Mouse (Mus musculus) limb, embryonic 15.5 days (tissue): ENCODE measurements around the gene Efhd2. TPM values are rescaled to one million over a fixed set of nuclear protein-coding genes. Genes with fewer than 3 reads are reported as not detected.

Source experiments
- ATAC-seq: fragments of 200-750 bp; cut with Nextera tagmentation; 2 replicates; pipeline ENCODE4 v1.8.0; 2017; ENCODE audit warnings: low read depth, moderate TSS enrichment; ENCODE audit not compliant: insufficient number of reproducible peaks, low FRiP score, low TSS enrichment
- H3K27ac ChIP-seq: fragments of 300-500 bp; sonication (generic); 2 replicates; pipeline ENCODE4 v1.5.1; 2015; ENCODE audit warnings: moderate library complexity, mild to moderate bottlenecking, inconsistent platforms
- H3K27me3 ChIP-seq: fragments of 300-500 bp; sonication (generic); 2 replicates; pipeline ENCODE4 v1.6.1; 2015; ENCODE audit warnings: inconsistent platforms
- H3K36me3 ChIP-seq: fragments of 300-500 bp; sonication (generic); 2 replicates; pipeline ENCODE4 v1.6.1; 2015; ENCODE audit warnings: inconsistent platforms
- H3K4me1 ChIP-seq: fragments of 300-500 bp; sonication (generic); 2 replicates; pipeline ENCODE4 v1.6.1; 2015; ENCODE audit warnings: inconsistent platforms
- H3K4me2 ChIP-seq: fragments of 300-500 bp; sonication (generic); 2 replicates; pipeline ENCODE4 v1.6.1; 2015; ENCODE audit warnings: mild to moderate bottlenecking, inconsistent platforms
- H3K4me3 ChIP-seq: fragments of 300-500 bp; sonication (generic); 2 replicates; pipeline ENCODE4 v1.5.1; 2015; ENCODE audit warnings: mild to moderate bottlenecking, inconsistent platforms
- H3K9ac ChIP-seq: fragments of 300-500 bp; sonication (generic); 2 replicates; pipeline ENCODE4 v1.6.1; 2015; ENCODE audit warnings: inconsistent platforms
- H3K9me3 ChIP-seq: fragments of 300-500 bp; sonication (generic); 2 replicates; pipeline ENCODE4 v1.6.1; 2016; ENCODE audit warnings: inconsistent platforms
- WGBS: fragments of 180-500 bp; shearing (Covaris S2); methylation state at CpG from one replicate; pipeline ENCODE4 v1.1.7; 2015; 5-methylcytosine and 5-hydroxymethylcytosine counted together
- polyA plus RNA-seq: library from polyadenylated mRNA; unstranded; fragments of >200 nt; fragmentation: Nextera tagmentation; extraction: Ambion mirVana; gene quantifications from 2 replicates; pipeline ENCODE4 v1.2.1, GENCODE M21; 2015

Gene Efhd2
- 76.0 and 86.0 TPM in 2 replicates for polyA plus RNA-seq

- Histone ChIP-seq H3K9ac (peak within 1 kb of the TSS; percentile 65), H3K27ac (no peak within 1 kb of the TSS), H3K27me3 (peaks cover 12% of the 10 kb centered on the region), H3K4me2 (peak within 1 kb of the TSS; percentile 83), H3K4me1 (peaks cover 44% of the 10 kb centered on the region), H3K4me3 (peak within 1 kb of the TSS; percentile 70), H3K36me3 (no peaks in the 10 kb centered on the region), H3K9me3 (no peaks in the 10 kb centered on the region)
- ATAC-seq: peak; percentile 84
- WGBS: under 1% methylated on average over 69 of the region's 73 CpGs
These were observed at the start of gene Efhd2 for GRCm38 (mm10) chr4:141874601-141875460. Efhd2 (minus strand) TSS chr4:141874920.

DNA sequence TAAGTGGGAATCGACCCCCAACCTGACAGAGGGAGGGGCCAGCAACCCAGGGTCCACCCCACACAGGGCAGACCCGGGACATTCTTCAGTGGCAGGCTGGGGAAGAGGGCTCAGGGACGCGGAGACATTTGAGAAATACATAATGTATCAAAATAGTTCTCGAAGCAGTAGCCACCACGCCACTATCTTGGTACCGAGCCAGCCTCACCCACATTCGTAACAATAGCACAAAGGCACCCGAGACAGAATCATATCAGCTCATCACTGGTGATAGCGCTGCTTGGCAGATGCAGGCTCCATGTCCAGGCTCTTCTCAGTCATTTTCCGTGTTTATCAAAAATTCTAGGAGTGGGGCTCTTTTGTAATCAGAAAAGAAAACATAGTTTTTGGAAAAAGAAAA is 49.2 kb upstream of the Efhd2 start:
- WGBS: 88% methylated on average over 11 of the region's 11 CpGs
- Histone ChIP-seq H3K4me1 (peaks cover 1% of the 10 kb centered on the region), H3K9me3 (no peaks in the 10 kb centered on the region), H3K9ac (no peak overlapping the region), H3K27me3 (no peaks in the 10 kb centered on the region), H3K4me2 (no peak overlapping the region), H3K27ac (no peak overlapping the region), H3K36me3 (no peaks in the 10 kb centered on the region), H3K4me3 (no peak overlapping the region)
- ATAC-seq: no peak

- Histone ChIP-seq H3K4me3 (no peak overlapping the region), H3K9me3 (no peaks in the 10 kb centered on the region), H3K4me2 (no peak overlapping the region), H3K36me3 (no peaks in the 10 kb centered on the region), H3K4me1 (0 out of 2 replicates have a peak, but pooled peaks cover 7% of the 10 kb centered on the region), H3K27ac (no peak overlapping the region), H3K9ac (no peak overlapping the region), H3K27me3 (no peaks in the 10 kb centered on the region)
- WGBS: 73% methylated on average over 10 of the region's 10 CpGs
- ATAC-seq: no peak
These were observed 45.7 kb upstream of the Efhd2 start for GRCm38 (mm10) chr4:141920391-141920790.

DNA sequence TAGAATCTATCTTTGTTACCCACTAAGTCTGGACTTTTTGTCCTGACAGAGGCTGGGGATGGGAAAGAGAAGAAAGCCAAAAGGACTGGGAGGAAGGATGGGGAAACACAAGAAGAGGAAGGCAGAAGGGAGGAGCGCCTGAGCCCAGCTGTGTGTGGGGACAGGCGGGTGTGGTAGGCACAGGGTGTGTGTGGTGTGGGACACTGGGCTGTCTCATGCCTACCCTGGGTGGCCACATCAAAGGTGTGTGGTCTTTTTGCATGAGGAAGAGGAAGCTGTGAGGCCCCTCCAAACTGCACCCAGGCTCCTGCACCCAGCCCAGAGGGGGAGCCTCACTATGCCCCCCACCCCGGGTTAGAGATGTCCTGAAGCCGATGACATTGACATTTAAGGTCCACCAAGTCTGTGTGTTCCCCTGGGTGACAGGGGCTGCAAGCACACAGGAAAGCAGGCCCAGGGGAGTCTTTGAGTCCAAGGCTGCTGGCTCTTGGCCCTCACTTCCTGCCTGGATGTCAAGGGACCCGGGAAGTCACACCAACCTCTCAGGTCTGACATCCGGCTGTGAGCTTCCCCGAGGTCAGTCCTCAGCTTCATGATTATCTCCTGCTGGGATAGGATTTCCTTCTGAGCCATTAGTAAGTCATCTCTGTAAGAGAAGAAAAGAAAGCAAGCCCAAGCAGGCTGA is 43.2 kb upstream of the Efhd2 start:
- no peak overlapping the region for H3K9ac ChIP-seq
- no peak for ATAC-seq
- H3K27me3 ChIP-seq: no peaks in the 10 kb centered on the region
- H3K4me2 ChIP-seq: no peak overlapping the region
- H3K4me1 ChIP-seq: peaks cover 11% of the 10 kb centered on the region; the same call in 1 of the 2 replicates
- no peaks in the 10 kb centered on the region for H3K9me3 ChIP-seq
- no peak overlapping the region for H3K27ac ChIP-seq
- 54% methylated on average over 7 of the region's 7 CpGs for WGBS
- H3K36me3 ChIP-seq: no peaks in the 10 kb centered on the region
- H3K4me3 ChIP-seq: no peak overlapping the region

DNA sequence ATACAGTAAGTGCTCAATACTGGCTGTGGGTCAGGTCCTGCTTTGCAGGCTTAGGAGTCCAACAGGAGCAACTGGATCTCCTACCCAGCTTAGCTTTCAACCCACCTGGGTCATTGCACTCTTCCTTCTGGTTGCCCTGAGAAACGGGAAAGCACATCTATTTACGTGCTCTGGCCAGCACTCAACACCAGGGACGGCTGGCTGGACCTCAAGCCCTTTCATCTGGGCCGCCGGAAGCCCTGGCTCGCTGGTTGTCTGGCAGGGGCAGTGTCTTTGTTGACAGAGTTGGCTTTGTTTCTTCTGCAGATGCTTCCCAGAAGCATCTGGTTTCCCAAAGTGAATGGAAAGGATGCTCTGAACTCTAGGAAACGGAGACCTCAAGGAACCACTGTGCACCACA is 39.3 kb upstream of the Efhd2 start:
- no peak for ATAC-seq
- Histone ChIP-seq H3K9ac (no peak overlapping the region), H3K4me1 (peaks cover 11% of the 10 kb centered on the region; the same call in 1 of the 2 replicates), H3K9me3 (no peaks in the 10 kb centered on the region), H3K27me3 (no peaks in the 10 kb centered on the region), H3K36me3 (no peaks in the 10 kb centered on the region), H3K4me2 (no peak overlapping the region), H3K4me3 (no peak overlapping the region), H3K27ac (no peak overlapping the region)
- 30% methylated on average over 7 of the region's 7 CpGs for WGBS

- Histone ChIP-seq H3K4me1 (peaks cover 11% of the 10 kb centered on the region; the same call in 1 of the 2 replicates), H3K9ac (no peak overlapping the region), H3K27ac (no peak overlapping the region), H3K4me3 (no peak overlapping the region), H3K36me3 (no peaks in the 10 kb centered on the region), H3K9me3 (no peaks in the 10 kb centered on the region), H3K27me3 (no peaks in the 10 kb centered on the region), H3K4me2 (no peak overlapping the region)
- 70% methylated on average over 13 of the region's 13 CpGs for WGBS
- no peak for ATAC-seq
These were observed 38.7 kb upstream of the Efhd2 start for GRCm38 (mm10) chr4:141913201-141913993.

DNA sequence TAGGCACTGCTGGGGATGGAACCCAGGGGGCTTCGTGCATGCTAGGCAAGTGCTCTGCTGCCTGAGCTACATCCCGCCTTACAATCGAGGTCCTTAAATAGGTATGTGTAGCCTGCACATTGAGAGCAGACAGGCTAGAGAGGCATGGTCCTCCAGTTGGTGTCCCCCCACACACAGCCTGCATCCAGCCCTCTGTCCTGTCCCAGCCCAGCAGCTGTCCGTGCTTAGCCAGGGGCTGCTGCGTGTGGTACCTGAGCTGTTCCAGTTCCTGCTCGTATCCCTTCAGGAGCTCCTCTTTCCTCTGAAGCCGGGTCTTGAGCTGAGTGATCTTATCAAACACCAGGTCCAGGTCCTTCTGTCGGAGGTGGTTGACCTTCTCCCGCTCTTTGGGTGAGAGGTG is 30.0 kb upstream of the Efhd2 start:
- Histone ChIP-seq H3K27ac (no peak overlapping the region), H3K27me3 (no peaks in the 10 kb centered on the region), H3K9me3 (no peaks in the 10 kb centered on the region), H3K9ac (no peak overlapping the region), H3K4me1 (peaks cover 21% of the 10 kb centered on the region), H3K4me3 (no peak overlapping the region), H3K36me3 (no peaks in the 10 kb centered on the region), H3K4me2 (no peak overlapping the region)
- WGBS: 75% methylated on average over 9 of the region's 9 CpGs
- ATAC-seq: no peak

- Histone ChIP-seq H3K4me1 (peaks cover 30% of the 10 kb centered on the region), H3K27me3 (no peaks in the 10 kb centered on the region), H3K9ac (no peak overlapping the region), H3K4me2 (no peak overlapping the region), H3K9me3 (no peaks in the 10 kb centered on the region), H3K4me3 (no peak overlapping the region), H3K36me3 (no peaks in the 10 kb centered on the region), H3K27ac (no peak overlapping the region)
- ATAC-seq: no peak
- WGBS: 80% methylated on average over 8 of the region's 8 CpGs
These were observed 27.7 kb upstream of the Efhd2 start for GRCm38 (mm10) chr4:141902479-141902858.

DNA sequence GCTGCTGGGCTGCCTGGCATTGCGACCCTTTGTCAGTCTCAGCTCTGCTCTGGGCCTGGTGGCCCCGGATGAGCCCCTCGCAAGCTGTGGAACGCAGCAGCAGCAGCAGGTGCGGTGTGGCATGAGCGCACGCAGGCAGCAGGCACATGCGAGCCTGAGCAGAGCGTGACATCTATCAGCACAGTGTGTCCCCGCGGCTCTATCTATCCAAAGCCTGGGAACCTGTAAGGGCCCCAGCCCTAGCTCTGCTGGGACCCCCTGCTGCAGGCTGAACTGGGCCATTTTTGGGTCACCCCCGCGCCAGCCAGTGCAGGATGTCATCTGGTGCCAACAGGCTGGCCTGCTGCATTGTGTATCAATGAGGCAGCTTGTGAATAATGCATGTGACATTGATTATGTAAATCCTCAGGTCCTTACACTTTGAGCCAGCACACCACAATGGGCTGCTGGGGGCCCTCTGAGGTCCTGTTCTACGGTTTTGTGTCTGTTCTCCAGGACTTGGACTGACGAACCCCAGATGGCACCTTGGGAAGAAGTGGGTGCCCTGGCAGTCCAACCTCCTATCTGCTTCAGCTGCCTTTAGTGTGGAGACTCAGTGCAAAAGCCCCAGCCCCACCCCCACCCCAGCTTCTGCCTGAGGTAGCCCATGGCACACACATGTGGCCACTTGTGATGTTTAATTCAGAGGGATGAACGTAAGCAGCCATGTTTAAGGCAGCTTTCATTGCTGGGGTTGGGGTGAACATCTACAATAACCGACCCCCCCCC is 27.2 kb upstream of the Efhd2 start:
- H3K27ac ChIP-seq: 0 out of 2 replicates have a peak overlapping the region, but pooled peaks have one; percentile 33
- no peaks in the 10 kb centered on the region for H3K27me3 ChIP-seq
- no peak for ATAC-seq
- no peaks in the 10 kb centered on the region for H3K9me3 ChIP-seq
- H3K4me2 ChIP-seq: no peak overlapping the region
- H3K4me1 ChIP-seq: peaks cover 35% of the 10 kb centered on the region
- no peak overlapping the region for H3K9ac ChIP-seq
- 58% methylated on average over 17 of the region's 17 CpGs for WGBS
- no peaks in the 10 kb centered on the region for H3K36me3 ChIP-seq
- no peak overlapping the region for H3K4me3 ChIP-seq

DNA sequence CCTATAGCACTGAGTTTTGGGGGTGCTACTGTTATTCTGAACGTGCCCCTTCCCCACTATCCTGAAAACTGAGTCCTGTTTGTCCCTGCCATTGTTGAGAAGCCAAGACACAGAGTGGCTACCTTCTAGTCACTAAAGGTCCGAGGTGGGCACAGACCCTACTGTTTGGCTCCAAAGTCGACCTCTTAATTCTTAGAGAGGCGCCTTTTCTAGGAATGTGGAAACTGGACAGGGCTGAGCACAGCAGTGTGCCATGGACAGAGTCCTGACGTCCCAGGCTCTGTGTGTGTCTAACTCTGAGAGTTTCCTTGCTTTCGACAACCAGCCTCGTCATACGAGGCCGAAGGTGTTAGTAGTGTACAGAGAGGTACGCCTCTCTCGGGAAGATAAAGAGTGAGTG is 25.7 kb upstream of the Efhd2 start:
- peaks cover 39% of the 10 kb centered on the region for H3K4me1 ChIP-seq
- 64% methylated on average over 11 of the region's 11 CpGs for WGBS
- H3K9me3 ChIP-seq: no peaks in the 10 kb centered on the region
- H3K9ac ChIP-seq: no peak overlapping the region
- H3K4me3 ChIP-seq: no peak overlapping the region
- peak overlapping the region; percentile 71; the same call in 1 of the 2 replicates for H3K27ac ChIP-seq
- H3K27me3 ChIP-seq: no peaks in the 10 kb centered on the region
- H3K4me2 ChIP-seq: no peak overlapping the region
- H3K36me3 ChIP-seq: no peaks in the 10 kb centered on the region
- ATAC-seq: no peak

- no peaks in the 10 kb centered on the region for H3K9me3 ChIP-seq
- H3K36me3 ChIP-seq: no peaks in the 10 kb centered on the region
- 7% methylated on average over 8 of the region's 8 CpGs for WGBS
- no peak overlapping the region for H3K9ac ChIP-seq
- H3K4me1 ChIP-seq: peaks cover 39% of the 10 kb centered on the region
- ATAC-seq: no peak
- no peaks in the 10 kb centered on the region for H3K27me3 ChIP-seq
- no peak overlapping the region for H3K4me2 ChIP-seq
- no peak overlapping the region for H3K4me3 ChIP-seq
- peak overlapping the region; percentile 71 for H3K27ac ChIP-seq
These were observed 25.2 kb upstream of the Efhd2 start for GRCm38 (mm10) chr4:141899936-141900335.
